Mouse (Mus musculus): ENCODE measurements around the gene Atp8a1. TPM values are rescaled to one million over a fixed set of nuclear protein-coding genes. Genes with fewer than 3 reads are reported as not detected.

Gene Atp8a1
- total and polyA plus RNA-seq, 3 experiments: 4.4 to 11.2 (median 5.5) TPM

DNA sequence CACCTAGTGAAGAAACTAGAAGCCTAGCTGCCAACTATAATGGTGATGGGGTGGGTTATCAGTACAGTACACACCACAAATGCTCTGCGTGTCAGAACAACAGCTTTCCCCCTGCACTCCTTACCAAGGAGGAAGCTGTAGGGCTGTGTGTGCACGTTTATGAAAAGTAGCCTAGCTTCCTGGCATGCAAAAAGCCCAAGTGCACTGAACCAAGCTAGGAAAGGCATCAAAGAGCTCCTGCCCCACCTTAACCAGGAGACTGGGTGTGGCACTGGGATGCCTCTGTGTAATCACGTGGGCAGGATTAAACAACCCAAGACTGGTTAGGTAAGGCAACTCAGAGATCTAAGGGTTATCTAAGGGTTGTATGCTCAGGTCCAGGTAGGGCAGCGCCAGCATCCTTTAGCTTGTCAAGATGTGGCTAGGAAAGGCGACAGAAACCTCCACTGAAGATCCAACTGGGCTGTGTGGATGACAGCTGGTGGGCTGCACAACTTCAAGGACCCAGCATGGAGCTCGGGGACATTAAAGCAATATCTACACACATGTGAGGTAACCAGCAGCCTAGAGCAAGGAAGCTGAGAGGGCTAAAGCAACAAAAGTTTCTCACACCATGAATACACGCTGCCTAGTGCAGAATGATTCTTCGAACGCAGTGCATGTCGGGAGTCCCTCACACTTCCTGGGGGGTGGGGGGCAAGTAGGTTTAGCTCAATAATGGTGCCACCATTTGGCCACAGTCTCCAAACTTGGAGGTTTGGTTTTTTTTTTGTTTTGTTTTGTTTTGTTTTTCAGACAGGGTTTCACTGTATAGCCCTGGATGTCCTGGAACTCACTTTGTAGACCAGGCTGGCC, 15.7 kb downstream of the Atp8a1 start:
- Histone ChIP-seq H3K27me3 (replicated peaks) (no peaks in the 10 kb centered on the region), H3K4me3 (replicated peaks in 1 of 3; ENCODE audit: low read depth in 2 of 3, low read length in 2 of 3, poor library complexity in 1 of 3) (no peak overlapping the region), H3K79me2 (replicated peaks; ENCODE audit: control insufficient read depth, extremely low read depth, insufficient read depth, poor library complexity, severe bottlenecking) (peaks cover 3% of the 10 kb centered on the region), H3K36me3 (replicated peaks in 1 of 2; ENCODE audit: control insufficient read depth in 1 of 2, insufficient read depth in 1 of 2, low read length in 1 of 2) (peaks cover 0 to 11% of the 10 kb centered on the region in 2 experiments), H3K4me2 (ENCODE audit: insufficient read depth, low read depth, poor library complexity, severe bottlenecking) (no peak overlapping the region), H3K4me1 (ENCODE audit: control insufficient read depth in 1 of 2, insufficient read depth in 2 of 2) (peaks cover 13 to 30% of the 10 kb centered on the region in 2 experiments), H3K9me3 (replicated peaks; ENCODE audit: low read length) (no peaks in the 10 kb centered on the region), H3K9ac (ENCODE audit: insufficient read depth, low read depth) (no peak overlapping the region), H3K27ac (ENCODE audit: insufficient read depth, low read depth) (no peak overlapping the region)
- 0 out of 2 replicates have a peak, but pooled peaks have one; percentile 7 for TF ChIP-seq MXI1 (IDR thresholded peaks at IDR 0.05; ENCODE audit: low read depth, low read length)
- TF ChIP-seq TCF12 (IDR thresholded peaks at IDR 0.05; ENCODE audit: low read depth, low read length): no peak
- TF ChIP-seq ETS1 (conservative IDR thresholded peaks at IDR 0.05; ENCODE audit: low read depth, low read length): 0 out of 2 replicates have a peak, but pooled peaks have one; percentile 32
- no peak for TF ChIP-seq MAZ (IDR thresholded peaks at IDR 0.05; ENCODE audit: low read depth, low read length)
- TF ChIP-seq TBP (conservative IDR thresholded peaks at IDR 0.05; ENCODE audit: low read depth, low read length): no peak
- TF ChIP-seq CTCF (conservative IDR thresholded peaks at IDR 0.05 in 1 of 2, IDR thresholded peaks at IDR 0.05 in 1 of 2; ENCODE audit: low read depth in 2 of 2, low read length in 2 of 2): no peak
- TF ChIP-seq BHLHE40 (IDR thresholded peaks at IDR 0.05; ENCODE audit: low read depth, low read length): peak; percentile 94
- no peak for TF ChIP-seq RCOR1 (conservative IDR thresholded peaks at IDR 0.05; ENCODE audit: low read depth, low read length)
- no peak for TF ChIP-seq JUND (conservative IDR thresholded peaks at IDR 0.05; ENCODE audit: low read depth, low read length)
- no peak for TF ChIP-seq ZNF384 (IDR thresholded peaks at IDR 0.05; ENCODE audit: low read depth, low read length)
- in situ Hi-C loops (cut with MboI; ENCODE audit: low pct_ligation_motif_present, low pct_unique_long_range_greater_than_20kb, low sequenced_read_pairs): no loop called here
- dilution Hi-C loops (cut with MboI; ENCODE audit: extremely low pct_ligation_motif_present, extremely low pct_unique_long_range_greater_than_20kb, low sequenced_read_pairs): no loop called here
- DNase-seq (ENCODE audit: extremely low read depth): peak; percentile 47

DNA sequence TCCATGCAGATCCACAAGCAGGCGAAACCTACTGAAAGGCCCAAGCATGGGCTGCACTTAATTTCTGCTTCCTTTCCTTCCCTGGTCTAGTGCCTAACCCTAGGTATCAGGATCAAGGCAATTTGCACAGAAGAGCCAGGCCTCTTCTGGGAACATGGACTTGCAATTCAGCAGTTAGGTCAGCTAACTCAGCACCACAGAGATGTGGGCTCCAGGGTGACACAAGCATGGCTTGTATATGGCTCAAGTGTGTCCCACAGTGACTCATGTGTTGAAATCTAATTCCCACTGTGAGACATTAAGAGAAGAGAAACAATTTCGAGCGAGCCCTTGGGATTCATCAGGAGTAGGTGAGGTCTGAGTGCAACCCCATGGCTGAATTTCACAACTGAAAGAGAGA, 18.9 kb downstream of the Atp8a1 start:
- Histone ChIP-seq H3K9me3 (replicated peaks; ENCODE audit: low read length) (no peaks in the 10 kb centered on the region), H3K79me2 (replicated peaks; ENCODE audit: control insufficient read depth, extremely low read depth, insufficient read depth, poor library complexity, severe bottlenecking) (peaks cover 3% of the 10 kb centered on the region; the same call in 1 of the 2 replicates), H3K4me2 (ENCODE audit: insufficient read depth, low read depth, poor library complexity, severe bottlenecking) (no peak overlapping the region), H3K4me3 (replicated peaks in 1 of 3; ENCODE audit: low read depth in 2 of 3, low read length in 2 of 3, poor library complexity in 1 of 3) (no peak overlapping the region), H3K4me1 (ENCODE audit: control insufficient read depth in 1 of 2, insufficient read depth in 2 of 2) (peaks cover 22 to 36% of the 10 kb centered on the region in 2 experiments), H3K27ac (ENCODE audit: insufficient read depth, low read depth) (no peak overlapping the region), H3K36me3 (replicated peaks in 1 of 2; ENCODE audit: control insufficient read depth in 1 of 2, insufficient read depth in 1 of 2, low read length in 1 of 2) (no peaks in the 10 kb centered on the region), H3K27me3 (replicated peaks) (no peaks in the 10 kb centered on the region), H3K9ac (ENCODE audit: insufficient read depth, low read depth) (no peak overlapping the region)
- DNase-seq (ENCODE audit: extremely low read depth): no peak
- TF ChIP-seq ZNF384 (IDR thresholded peaks at IDR 0.05; ENCODE audit: low read depth, low read length) (no peak), ELF1 (IDR thresholded peaks at IDR 0.05; ENCODE audit: low read depth, low read length) (no peak), BHLHE40 (IDR thresholded peaks at IDR 0.05; ENCODE audit: low read depth, low read length) (no peak), EP300 (IDR thresholded peaks at IDR 0.05; ENCODE audit: low read length) (no peak), IRF4 (IDR thresholded peaks at IDR 0.05; ENCODE audit: low read depth, low read length) (no peak), NRF1 (IDR thresholded peaks at IDR 0.05; ENCODE audit: low read depth, low read length) (no peak), MEF2A (IDR thresholded peaks at IDR 0.05; ENCODE audit: borderline replicate concordance, low read depth, low read length) (no peak), ZMIZ1 (IDR thresholded peaks at IDR 0.05; ENCODE audit: low read depth, low read length) (no peak), USF1 (IDR thresholded peaks at IDR 0.05; ENCODE audit: low read depth, low read length) (no peak), POLR2AphosphoS2 (IDR thresholded peaks at IDR 0.05; ENCODE audit: low read depth, low read length) (no peak), JUN (IDR thresholded peaks at IDR 0.05; ENCODE audit: insufficient read depth, low read depth, low read length) (no peak), MAX (IDR thresholded peaks at IDR 0.05; ENCODE audit: low read length) (no peak), NELFE (IDR thresholded peaks at IDR 0.05; ENCODE audit: low read depth, low read length) (no peak)
- in situ Hi-C loops (cut with MboI; ENCODE audit: low pct_ligation_motif_present, low pct_unique_long_range_greater_than_20kb, low sequenced_read_pairs): no loop called here
- dilution Hi-C loops (cut with MboI; ENCODE audit: extremely low pct_ligation_motif_present, extremely low pct_unique_long_range_greater_than_20kb, low sequenced_read_pairs): no loop called here

All from CH12.LX (cell line).